Mouse (Mus musculus) left cerebral cortex, postnatal 25 days (tissue): ENCODE measurements around the gene P4htm. TPM values are rescaled to one million over a fixed set of nuclear protein-coding genes. Genes with fewer than 3 reads are reported as not detected.

Experiments
- DNase-seq, 2 experiments: peaks; one replicate each; pipeline ENCODE4 v3.0.0; 2022; ENCODE audit warnings: low spot score in 2 of 2, mixed read lengths in 1 of 2
- intact Hi-C: fragments of 180-260 bp; cut with DNase I; formaldehyde crosslinking; loops from one replicate; pipeline ENCODE4 v1.15.1; 2025
- total RNA-seq, 2 experiments: library from RNA; stranded (reverse); gene quantifications; 2 replicates each; pipeline ENCODE4 v1.2.3; 2021

The P4htm gene
- total RNA-seq, 2 experiments from 2014 or later = 77.2 to 82.9 TPM

DNA sequence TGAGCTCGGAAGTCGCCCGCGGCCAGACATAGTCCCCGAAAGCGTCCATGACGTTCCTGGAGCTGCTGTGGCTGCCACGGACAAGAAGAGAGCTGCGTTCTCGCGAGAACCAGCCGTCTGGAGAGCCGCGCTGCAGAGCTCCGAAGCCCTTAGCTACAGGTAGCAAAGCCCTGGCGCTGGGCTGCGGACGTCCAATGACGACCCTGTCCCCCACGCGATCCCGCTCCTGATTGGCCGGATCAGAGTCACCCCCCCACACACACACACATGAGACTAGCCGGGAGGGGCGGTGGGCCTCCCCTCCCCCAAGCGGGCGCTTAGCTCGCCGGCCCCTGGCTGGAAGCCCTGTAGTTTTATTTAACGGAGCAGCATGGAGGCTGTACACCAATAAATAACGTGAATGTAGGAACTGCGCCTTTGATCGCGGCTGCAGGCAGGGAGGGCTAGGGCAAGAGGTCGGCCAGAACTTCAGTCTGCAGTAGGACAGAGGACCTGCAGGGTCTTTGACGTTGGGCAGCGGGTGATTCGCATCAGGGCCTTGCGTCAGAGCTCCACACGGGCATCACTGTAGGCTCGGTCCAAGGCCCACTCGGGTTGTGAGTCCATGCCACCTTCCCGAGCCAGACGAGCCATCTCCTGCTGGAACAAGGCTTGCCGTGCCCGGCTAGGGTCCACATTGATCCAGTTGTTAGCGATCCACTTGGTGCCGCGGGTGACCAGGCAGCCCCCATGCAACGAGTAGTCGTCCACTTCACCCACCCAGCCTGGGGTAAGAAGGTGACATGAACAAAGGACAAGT lies 18.7 kb downstream of the P4htm start, which contains the start of gene Wdr6:
Gene Wdr6 (minus strand): TSS at position 195 of the 799 bp plus-strand sequence.
- peak; percentile 92 to 95 for DNase-seq
- intact Hi-C loops = no loop called here

- DNase-seq = peak in 1 of 2 experiments; percentile 47
- intact Hi-C loops = no loop called here
Measured at GRCm38 (mm10) chr9:108577934-108578544, 19.4 kb downstream of the P4htm start.

DNA sequence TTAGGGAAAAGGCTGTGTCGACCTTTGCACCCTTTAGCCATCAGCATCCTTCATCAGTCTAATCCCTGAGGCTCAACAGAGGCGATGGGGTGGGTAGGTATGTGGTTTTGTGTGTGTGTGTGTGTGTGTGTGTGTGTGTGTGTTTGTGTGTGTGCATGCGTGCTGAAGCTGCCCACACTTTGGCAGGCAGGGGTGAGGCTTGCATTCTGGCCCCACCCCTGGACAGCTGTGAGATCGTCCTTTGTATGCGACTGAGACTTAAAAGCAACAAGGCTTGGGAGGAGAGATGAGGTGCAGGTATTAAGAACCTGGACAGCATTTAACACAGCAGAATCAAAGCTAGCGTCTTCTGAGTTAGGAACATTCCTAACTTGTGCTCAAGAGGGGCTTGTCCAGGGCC lies 20.4 kb downstream of the P4htm start:
- no peak for DNase-seq

GRCm38 (mm10) chr9:108575321-108576297 lies 21.9 kb downstream of the P4htm start:
- DNase-seq = no peak
- intact Hi-C loops = no loop called here

More for the DNA sequence above, 20.4 kb downstream of the P4htm start:
- intact Hi-C loops = no loop called here

DNA sequence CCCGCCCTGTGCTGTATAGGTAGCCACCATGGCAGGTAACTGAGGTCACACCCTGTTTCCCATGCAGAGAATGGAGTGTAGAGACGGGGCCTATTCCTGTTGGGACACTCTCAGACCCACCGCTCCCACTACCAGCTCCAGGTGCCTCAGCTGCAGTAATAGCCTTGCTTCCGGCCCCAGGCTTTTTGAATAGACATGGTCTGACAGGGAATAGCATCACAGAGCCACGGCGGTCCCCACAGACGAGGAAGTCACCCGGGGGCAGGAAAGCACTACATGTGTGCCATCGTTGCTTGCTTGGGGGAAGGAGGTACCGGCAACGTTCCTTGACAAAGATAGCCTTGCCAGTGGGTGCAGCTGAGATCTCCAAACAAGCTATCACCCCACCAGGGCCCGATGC lies 22.5 kb downstream of the P4htm start:
- intact Hi-C loops = no loop called here
- DNase-seq = no peak

DNA sequence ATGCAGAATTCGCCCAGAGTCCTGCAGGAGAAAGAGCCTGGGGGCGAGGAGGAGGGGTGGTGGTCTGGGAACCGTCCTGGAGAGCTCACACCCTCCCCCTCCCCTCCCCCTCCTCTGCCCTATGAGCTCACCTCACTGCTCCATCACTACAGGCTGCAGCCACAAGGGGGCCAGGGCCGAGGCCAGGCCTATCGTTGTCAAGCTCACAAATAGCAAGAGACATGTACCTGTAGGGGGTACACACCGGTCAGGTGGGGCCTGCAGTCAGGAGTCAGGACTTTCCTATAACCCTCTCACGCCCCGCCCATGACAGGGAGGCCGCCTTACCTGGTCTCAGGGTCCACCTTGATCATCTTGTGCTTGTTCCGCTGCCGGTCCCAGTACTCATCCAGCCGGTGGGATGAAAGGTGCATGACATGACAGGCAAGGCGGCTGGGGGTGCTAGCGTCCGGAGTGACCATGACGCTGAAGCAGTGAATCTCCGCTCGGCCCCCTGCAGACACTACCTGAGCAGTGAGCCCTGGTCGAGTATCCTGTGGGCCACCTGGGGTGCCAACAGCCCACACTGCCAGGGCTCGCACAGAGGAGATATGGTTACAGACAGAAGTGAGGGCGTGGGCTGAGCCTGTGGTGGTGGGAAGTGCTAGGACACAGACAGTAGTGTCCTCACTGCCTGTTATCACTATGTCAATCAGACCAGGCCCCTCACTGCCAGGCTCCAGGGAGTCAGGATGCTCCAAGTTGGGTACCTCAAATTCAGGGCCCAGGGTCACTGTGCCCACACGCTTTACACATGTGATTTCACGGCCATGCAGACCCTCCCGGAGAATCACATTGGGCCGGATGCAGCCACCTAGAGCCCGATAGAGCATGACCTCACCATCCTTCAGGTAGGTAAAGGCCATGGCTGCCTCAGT lies 23.4 kb downstream of the P4htm start:
- peak in 1 of 2 experiments; percentile 47 for DNase-seq
- intact Hi-C loops = no loop called here

DNA sequence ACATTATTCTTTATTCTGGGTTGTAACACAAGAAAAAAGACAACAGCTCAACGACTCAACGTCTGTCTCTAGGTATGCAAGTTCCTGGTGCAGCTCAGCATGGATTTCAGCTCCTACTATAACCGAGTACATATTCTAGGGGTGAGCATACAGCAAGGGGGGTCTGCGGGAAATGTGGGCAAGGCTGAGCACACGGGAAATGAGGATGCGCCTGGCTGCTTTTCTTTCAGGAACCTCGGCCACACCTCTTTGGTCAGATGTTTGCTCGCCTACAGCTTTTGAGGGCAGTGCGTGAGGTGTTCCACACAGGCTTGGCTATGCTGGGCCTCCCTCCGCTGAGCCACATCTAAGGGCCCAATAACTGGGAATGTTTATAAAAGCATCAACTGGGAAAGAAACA lies 25.1 kb downstream of the P4htm start:
- DNase-seq = no peak
- intact Hi-C loops = no loop called here

- DNase-seq = no peak
- intact Hi-C loops = no loop called here
Measured at GRCm38 (mm10) chr9:108571401-108571973, 26.0 kb downstream of the P4htm start.

DNA sequence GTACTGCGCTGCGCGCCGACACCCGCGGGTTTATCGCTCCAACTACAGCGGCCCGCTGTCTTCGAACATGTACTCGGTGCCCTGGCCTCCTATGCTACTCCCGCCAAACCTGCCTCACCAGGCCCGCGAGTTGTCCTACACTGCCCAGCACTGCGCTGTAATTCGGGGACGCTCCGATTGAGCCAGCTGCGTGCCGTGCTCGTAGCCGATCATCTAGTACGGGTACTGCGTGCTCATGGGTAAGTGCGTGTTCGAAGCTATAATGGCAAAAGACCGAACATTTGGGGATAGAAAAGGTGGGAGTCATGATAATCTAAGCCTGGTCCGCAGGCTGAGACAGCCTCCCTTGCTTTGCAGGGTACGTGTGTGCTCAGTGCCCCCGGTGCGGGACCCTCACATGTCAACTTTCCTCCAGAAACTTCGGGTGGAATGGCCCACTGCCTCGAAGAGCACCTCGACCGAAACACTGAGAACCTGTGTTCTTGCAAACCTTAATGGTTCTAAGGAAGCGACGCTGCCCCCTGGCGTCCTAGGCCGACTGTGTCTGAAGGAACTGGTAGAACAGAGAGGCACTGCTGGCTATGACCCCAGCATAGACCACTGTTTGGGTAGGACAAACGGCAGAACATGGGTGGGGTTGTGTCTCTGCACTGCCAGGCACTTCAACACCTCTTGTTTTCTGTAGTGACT lies 27.1 kb downstream of the P4htm start:
- DNase-seq = peak in 1 of 2 experiments; percentile 82
- intact Hi-C loops = no loop called here

DNA sequence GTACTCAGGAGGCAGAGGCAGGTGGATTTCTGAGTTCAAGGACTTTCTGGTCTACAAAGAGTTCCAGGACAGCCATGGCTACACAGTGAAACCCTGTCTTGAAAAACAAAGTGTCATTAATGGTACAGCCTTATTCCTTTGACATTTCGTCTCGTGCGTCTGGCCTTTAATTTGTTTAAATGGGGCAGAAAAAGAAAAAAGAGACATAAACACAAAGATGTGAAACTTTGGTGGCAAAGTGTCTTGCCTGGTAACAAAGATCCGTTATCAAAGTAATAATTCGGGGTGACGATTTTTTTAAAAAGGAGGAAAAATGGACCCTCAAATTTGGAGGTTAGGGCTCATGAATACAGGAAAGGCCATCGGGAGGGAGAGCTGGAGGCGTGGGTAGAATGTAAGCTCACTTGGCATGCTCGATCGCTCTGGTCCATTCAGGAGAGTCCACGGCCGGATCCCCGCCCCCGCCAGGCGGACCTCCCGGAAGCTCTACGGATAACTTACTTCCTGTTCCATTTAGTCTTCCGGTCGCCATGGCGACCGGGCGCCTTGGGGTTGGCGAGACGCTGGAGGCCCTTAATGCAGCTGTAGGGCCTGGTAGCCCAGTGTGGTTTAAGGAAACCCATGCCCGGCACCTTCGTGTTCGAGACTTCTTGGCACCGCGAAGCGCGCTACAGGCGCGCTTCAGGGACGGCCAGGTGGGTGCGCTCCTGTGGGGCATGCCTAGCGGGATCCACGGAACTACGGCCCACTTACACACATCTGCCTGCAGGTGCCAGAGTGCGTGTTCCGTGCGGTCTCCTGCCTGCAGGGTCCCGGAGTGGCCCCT lies 27.9 kb downstream of the P4htm start, which contains the start of gene Dalrd3:
Gene Dalrd3 (plus strand): TSS at position 506 of the 826 bp plus-strand sequence.
- intact Hi-C loops = no loop called here
- DNase-seq = peak; percentile 89 to 97

DNA sequence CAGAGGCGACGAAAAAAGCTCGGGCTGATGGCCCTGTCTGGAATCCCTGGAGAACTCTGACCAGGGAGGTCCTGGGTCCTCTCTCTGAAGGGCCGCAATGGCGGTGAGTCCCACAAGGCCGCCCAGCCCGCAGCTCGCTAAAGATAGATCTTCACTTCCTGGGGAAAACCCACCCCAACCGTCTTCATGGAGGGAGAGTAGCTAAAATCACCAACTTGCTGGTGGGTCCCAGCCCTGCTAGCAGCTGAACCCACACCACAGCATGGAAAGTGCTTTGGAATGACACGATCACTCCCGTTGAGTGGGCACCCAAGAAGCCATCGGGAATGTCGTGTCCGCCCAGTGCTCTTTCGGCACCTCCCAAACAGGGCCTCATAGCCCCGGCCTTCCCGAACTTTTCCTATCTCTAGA lies 29.0 kb downstream of the P4htm start:
- DNase-seq = no peak
- intact Hi-C loops = no loop called here

GRCm38 (mm10) chr9:108567931-108568419 lies 29.5 kb downstream of the P4htm start:
- intact Hi-C loops = loop anchor here (2.0 kb wide), 1 partner anchor 29 kb away; the partner anchor contains the start of gene P4htm
- DNase-seq = no peak

DNA sequence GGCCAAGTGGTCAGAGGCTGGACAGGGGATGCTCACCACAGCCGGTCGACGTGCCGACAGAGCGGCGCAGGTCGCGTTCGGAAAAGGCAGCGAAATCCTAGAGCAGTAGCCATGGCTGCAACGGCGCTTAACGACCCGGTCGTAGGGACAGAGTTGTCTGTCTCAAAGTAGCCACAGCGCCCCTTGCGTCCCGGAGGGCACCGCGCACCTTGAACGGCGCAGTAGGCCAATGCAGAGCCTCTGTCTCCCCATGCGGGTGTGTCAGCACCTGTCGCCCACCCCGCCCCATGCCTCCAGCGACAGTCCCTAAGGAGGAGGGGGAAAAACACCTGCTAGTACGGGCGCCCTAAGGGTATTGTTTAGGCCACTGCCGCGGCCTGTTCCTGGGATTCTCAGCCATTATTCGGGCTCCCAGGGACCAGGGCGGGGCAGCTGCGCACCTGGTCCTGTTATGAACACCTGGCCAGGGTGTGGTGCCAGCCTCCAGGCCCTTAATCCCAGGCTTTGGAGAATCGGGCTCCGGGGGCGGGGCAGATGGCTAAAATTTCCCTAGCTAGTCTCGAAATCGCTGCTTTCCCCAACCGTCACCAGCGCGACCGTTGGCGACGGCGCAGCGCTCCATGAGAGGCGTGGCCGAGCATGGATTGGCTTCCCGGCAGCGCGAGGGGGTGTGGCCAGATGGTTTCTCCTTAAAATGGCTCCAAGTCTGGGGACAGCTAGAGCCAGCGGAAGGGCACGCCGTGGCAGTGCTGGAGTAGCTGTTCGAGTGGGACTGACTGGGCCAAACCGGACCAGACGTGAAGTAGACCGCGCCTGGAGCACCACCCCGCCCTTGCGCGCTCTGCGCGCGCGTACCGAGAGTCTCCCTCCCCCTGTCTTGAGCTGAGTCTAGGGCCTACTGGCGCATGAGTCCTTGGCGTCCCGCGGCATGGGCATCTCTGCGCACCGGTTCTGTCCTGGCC lies 30.4 kb downstream of the P4htm start, which contains the start of gene Ndufaf3:
Gene Ndufaf3 (minus strand): TSS at position 620 of the 962 bp plus-strand sequence.
- intact Hi-C loops = loop anchor here (2.0 kb wide), 1 partner anchor 30 kb away; the partner anchor contains the start of gene P4htm
- peak; percentile 96 to 98 for DNase-seq

DNA sequence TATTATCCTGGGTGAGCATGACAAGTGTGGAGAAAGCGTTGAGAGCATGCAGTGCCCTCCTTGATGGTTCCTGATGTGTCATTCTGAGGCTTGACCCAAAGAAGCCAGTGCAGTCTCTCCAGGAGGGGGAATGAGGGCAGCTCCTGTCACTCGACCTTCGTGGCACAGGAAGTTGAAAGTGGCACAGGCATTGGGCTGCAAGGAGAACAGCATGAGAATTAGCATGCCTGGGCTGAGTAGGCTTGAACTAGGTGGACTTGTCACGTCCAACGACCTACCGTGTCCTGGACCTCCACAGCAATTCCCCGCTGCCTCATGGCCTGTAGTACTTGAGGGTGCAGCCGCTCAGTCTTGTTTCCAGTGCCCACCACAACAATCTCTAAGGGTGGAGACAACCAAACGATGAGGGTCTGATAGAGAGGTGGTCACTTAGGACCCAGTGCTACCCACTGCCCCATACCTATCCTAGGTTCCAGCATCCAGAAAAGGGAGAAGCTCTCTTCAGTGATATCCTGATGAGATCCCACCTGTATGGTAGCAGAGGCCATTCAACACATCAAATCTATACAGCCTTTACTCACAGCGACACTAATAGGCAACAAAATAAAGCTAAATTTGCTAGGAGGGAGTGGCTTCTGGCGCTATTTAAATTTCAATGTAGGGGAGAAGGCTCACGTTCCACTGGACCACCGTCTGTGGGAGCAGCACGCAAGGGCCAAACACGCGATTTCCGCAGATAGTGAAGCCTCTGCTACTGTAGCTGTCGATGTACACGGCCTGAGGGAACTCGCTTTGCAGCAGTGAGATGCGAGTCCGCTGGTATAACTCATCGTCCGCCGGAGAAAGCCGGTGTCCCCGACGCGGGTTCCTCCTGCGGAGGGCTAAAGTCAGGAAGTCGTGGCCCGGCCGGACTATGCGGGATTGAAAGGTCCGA lies 31.3 kb downstream of the P4htm start:
- DNase-seq = no peak
- intact Hi-C loops = loop anchor here (2.0 kb wide), 1 partner anchor 31 kb away; the partner anchor contains the start of gene P4htm
